Mouse (Mus musculus): Measurements from ENCODE around the gene Runx1. TPM values are rescaled to one million over a fixed set of nuclear protein-coding genes. Genes with fewer than 3 reads are reported as not detected.

The Runx1 gene
- total RNA-seq, 2 experiments from 2014 or later = 0.88 to 1.3 TPM

DNA sequence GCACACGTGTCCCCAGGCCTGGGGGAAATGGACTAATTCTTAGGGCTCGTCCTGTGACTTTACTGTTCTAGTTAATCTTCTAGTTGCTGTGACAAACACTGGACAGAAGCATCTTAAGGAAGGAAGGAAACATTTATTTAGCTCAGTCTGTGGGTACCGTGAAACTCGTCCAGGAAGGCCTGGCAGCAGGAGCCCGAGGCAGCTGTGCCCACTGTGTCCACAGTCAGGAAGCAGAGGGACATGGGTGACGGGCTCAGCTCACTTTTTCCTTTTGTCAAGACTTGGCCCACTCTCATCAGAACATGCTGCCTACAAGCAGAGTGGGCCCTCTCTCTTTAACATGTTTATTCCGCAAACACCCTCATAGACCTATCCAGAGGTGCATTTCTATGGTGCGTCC lies 18.2 kb downstream of the Runx1 start:
- no peak for DNase-seq (ENCODE audit: extremely low spot score in 1 of 2, low spot score in 2 of 2)
- intact Hi-C loops (cut with DNase I) = no loop called here

- intact Hi-C loops (cut with DNase I) = no loop called here
- DNase-seq (ENCODE audit: extremely low spot score in 1 of 2, low spot score in 2 of 2) = no peak
Measured at GRCm38 (mm10) chr16:92803076-92803580, 22.8 kb downstream of the Runx1 start.

GRCm38 (mm10) chr16:92801567-92801966 lies 24.4 kb downstream of the Runx1 start:
- intact Hi-C loops (cut with DNase I) = no loop called here
- no peak for DNase-seq (ENCODE audit: extremely low spot score in 1 of 2, low spot score in 2 of 2)

- no peak for DNase-seq (ENCODE audit: extremely low spot score in 1 of 2, low spot score in 2 of 2)
- intact Hi-C loops (cut with DNase I) = no loop called here
Measured at GRCm38 (mm10) chr16:92800845-92801244, 25.1 kb downstream of the Runx1 start.

GRCm38 (mm10) chr16:92799940-92800339 lies 26.0 kb downstream of the Runx1 start:
- intact Hi-C loops (cut with DNase I) = no loop called here
- DNase-seq (ENCODE audit: extremely low spot score in 1 of 2, low spot score in 2 of 2) = no peak

GRCm38 (mm10) chr16:92794197-92794596 lies 31.8 kb downstream of the Runx1 start:
- DNase-seq (ENCODE audit: extremely low spot score in 1 of 2, low spot score in 2 of 2) = no peak

DNA sequence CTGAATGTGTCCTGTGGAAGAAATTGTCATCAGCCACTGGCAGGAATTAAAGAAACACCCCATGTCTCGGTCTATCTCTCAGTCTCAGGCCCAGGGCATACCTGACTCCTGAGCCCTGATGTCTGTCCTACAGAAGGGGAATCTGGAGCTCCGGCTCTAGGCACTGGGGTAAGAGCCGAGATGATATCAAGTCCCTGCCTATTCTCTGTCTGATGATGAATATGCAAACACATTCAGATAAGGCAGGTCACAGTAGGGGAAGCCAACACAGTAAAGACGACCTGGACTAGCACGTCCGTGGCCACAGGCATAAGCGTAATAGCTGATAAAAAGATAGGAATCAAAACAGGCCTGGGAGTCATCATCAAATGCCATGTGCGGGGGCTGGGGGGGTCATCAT lies 32.2 kb downstream of the Runx1 start:
- DNase-seq (ENCODE audit: extremely low spot score in 1 of 2, low spot score in 2 of 2) = no peak
- intact Hi-C loops (cut with DNase I) = no loop called here

More at GRCm38 (mm10) chr16:92794197-92794596, 31.8 kb downstream of the Runx1 start:
- intact Hi-C loops (cut with DNase I) = no loop called here

DNA sequence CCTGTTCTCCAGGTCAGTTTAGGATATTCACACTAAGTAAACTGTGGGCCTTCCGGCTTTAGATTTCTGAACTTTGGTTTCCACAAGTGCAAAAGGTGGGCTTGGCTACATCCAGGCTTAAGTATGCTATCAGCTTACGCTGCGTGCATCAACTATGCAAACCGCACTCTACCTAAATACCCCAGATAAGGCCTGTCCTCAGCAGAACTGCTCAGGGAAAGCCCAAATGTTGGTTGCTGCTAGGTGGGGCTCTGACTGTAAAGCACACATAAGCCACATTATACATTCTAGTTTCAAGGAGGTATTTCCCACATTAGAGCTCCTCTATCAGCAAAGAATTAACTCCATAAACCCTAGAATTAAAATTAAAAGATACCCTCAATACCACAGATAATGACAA lies 33.0 kb downstream of the Runx1 start:
- no peak for DNase-seq (ENCODE audit: extremely low spot score in 1 of 2, low spot score in 2 of 2)
- intact Hi-C loops (cut with DNase I) = no loop called here

- intact Hi-C loops (cut with DNase I) = no loop called here
- DNase-seq (ENCODE audit: extremely low spot score in 1 of 2, low spot score in 2 of 2) = no peak
Measured at GRCm38 (mm10) chr16:92790601-92791000, 35.3 kb downstream of the Runx1 start.

DNA sequence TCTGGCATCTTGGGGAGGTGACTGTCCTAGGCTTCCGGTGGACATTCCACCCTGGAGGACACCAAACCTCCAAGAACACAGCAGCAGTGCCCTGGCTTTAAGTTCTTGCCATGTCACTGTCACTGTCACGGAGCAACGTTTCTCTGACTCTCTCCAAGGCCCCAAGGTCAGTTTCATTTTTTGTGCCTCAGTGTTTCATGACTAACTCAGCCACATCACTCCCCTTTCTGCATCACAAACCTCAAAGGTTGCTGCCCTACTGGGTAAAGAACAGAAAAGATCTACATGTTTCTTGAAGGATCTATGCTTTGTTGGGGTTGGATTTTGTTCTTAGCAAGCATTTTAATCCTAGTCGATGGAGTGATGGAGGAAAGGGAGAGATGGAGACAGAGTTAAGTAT lies 36.1 kb downstream of the Runx1 start:
- intact Hi-C loops (cut with DNase I) = no loop called here
- no peak for DNase-seq (ENCODE audit: extremely low spot score in 1 of 2, low spot score in 2 of 2)

- intact Hi-C loops (cut with DNase I) = no loop called here
Measured at GRCm38 (mm10) chr16:92788446-92788845, 37.5 kb downstream of the Runx1 start.

GRCm38 (mm10) chr16:92786883-92787321 lies 39.0 kb downstream of the Runx1 start:
- DNase-seq (ENCODE audit: extremely low spot score in 1 of 2, low spot score in 2 of 2) = no peak
- intact Hi-C loops (cut with DNase I) = no loop called here

More at GRCm38 (mm10) chr16:92788446-92788845, 37.5 kb downstream of the Runx1 start:
- peak in 1 of 2 experiments; percentile 22 for DNase-seq (ENCODE audit: extremely low spot score in 1 of 2, low spot score in 2 of 2)

DNA sequence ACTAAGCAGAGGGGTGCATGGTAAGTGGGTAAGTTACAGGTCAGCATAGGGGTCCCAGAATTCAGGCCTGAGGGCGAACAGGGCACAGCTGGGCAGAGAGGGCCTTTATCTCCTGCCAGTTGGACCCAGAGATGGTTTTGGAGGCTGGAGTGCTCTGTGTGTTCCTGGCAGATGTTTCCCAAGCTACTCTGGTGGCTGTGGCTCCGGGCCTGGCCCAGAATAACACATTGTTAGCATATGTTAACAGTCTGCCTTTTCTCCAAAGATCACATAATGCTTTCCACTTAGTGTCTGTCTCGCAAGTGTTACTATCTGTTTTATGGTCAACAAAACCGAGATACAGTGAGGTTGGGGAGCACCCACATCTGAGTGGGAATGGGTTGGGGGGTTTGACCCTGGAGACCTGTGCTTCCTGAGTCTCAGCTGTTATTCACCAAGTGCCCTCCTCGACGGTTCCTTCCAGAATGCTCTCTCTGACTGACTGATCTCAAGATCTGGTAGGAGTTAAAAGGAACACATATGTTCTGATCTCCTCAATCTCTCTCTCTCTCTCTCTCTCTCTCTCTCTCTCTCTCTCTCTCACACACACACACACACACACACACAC lies 39.6 kb downstream of the Runx1 start:
- DNase-seq (ENCODE audit: extremely low spot score in 1 of 2, low spot score in 2 of 2) = no peak
- intact Hi-C loops (cut with DNase I) = no loop called here

- no peak for DNase-seq (ENCODE audit: extremely low spot score in 1 of 2, low spot score in 2 of 2)
- intact Hi-C loops (cut with DNase I) = no loop called here
Measured at GRCm38 (mm10) chr16:92783651-92784131, 42.3 kb downstream of the Runx1 start.

- no peak for DNase-seq (ENCODE audit: extremely low spot score in 1 of 2, low spot score in 2 of 2)
- intact Hi-C loops (cut with DNase I) = no loop called here
Measured at GRCm38 (mm10) chr16:92782408-92782807, 43.5 kb downstream of the Runx1 start.

GRCm38 (mm10) chr16:92779896-92780435 lies 46.0 kb downstream of the Runx1 start:
- intact Hi-C loops (cut with DNase I) = no loop called here
- DNase-seq (ENCODE audit: extremely low spot score in 1 of 2, low spot score in 2 of 2) = no peak

GRCm38 (mm10) chr16:92779175-92779574 lies 46.8 kb downstream of the Runx1 start:
- DNase-seq (ENCODE audit: extremely low spot score in 1 of 2, low spot score in 2 of 2) = no peak
- intact Hi-C loops (cut with DNase I) = no loop called here

DNA sequence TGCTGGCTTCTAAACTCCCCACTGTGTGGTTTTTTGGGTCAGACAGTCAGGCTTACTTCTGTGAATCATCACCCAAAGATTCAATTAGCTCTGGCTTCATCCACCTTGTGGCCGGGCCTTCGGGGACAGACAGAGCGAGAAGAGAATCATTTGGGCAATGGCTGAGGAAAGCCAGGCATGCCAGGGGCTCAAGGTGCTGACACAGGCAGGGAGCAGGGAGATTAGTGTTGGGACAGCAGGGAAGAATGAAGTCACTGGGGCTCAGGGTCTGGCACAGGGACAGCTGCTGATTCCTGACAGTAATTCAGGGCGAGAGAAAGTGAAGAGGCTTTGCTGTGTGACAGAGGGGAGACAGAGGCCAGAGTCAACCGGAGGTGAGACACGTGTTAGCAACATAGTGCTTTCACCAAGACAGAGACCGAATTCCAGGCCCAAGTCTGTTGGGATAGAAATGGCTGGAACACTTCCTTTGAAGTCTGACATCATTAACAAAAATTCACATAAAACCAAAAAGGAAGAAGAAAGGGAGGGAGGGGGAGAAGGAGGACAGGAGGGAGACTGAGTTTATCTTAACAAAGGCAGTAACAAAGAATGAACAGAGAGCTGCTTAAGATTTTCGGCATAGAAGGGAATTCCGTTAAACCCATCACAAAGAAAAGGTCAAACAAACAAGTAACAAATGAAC lies 47.7 kb downstream of the Runx1 start:
- DNase-seq (ENCODE audit: extremely low spot score in 1 of 2, low spot score in 2 of 2) = no peak
- intact Hi-C loops (cut with DNase I) = no loop called here

GRCm38 (mm10) chr16:92767862-92768261 lies 58.1 kb downstream of the Runx1 start:
- DNase-seq (ENCODE audit: extremely low spot score in 1 of 2, low spot score in 2 of 2) = no peak
- intact Hi-C loops (cut with DNase I) = no loop called here

DNA sequence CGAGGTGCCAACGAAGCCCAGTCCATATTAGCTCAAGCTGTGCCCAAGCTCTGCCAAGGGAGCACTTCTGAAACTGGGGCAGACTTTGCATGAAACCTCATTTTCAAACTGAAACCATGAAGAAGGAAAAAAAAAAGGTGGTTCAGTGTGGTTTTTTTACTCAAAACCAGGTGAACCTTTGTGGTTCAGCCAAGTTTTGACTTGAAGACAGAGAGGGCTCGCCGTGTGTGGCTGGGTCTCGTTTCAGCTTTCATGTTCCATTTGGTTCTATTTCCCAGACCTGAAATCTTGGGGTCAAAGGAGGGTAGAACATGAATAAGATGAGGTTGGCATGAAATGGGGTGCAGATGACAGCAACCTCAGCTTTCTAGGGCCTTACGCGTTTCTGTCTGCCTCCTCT lies 58.5 kb downstream of the Runx1 start:
- no peak for DNase-seq (ENCODE audit: extremely low spot score in 1 of 2, low spot score in 2 of 2)
- intact Hi-C loops (cut with DNase I) = no loop called here
